Mouse (Mus musculus) megakaryocyte, embryonic 14.5 days (primary cell): ENCODE results near the gene Mug1.

ENCODE experiments used
- FLI1 ChIP-seq: IDR thresholded peaks from 2 replicates; pipeline ENCODE4 v1.6.1; 2012; ENCODE audit warnings: low read length, inconsistent platforms, mixed read lengths
- GATA1 ChIP-seq: IDR thresholded peaks from 3 replicates; pipeline ENCODE4 v1.6.1; 2012; ENCODE audit warnings: mixed read lengths, low read length, inconsistent platforms, borderline replicate concordance

GRCm38 (mm10) chr6:121828034-121828433 is 10.3 kb upstream of the Mug1 start:
- TF ChIP-seq GATA1 (no peak), FLI1 (no peak)
